Mouse (Mus musculus) neural tube, embryonic 13.5 days (tissue): ENCODE results near the gene Rxfp2. TPM values are rescaled to one million over a fixed set of nuclear protein-coding genes. Genes with fewer than 3 reads are reported as not detected.
A peak's percentile ranks its signal among the peaks of the same experiment; 100 is the strongest.

ENCODE experiments used
- ATAC-seq: fragments of 200-750 bp; cut with Nextera tagmentation; 2 replicates; pipeline ENCODE4 v1.8.0; 2017; ENCODE audit warnings: low read depth, mild to moderate bottlenecking, moderate TSS enrichment, moderate library complexity
- H3K27ac ChIP-seq: fragments of 300-500 bp; sonication (generic); replicated peaks from 2 replicates; pipeline ENCODE4 v1.5.1; 2015; ENCODE audit warnings: moderate library complexity, mild to moderate bottlenecking, inconsistent platforms
- H3K27me3 ChIP-seq: fragments of 300-500 bp; sonication (generic); 2 replicates; pipeline ENCODE4 v1.6.1; 2015; ENCODE audit warnings: mild to moderate bottlenecking, inconsistent platforms
- H3K36me3 ChIP-seq: fragments of 300-500 bp; sonication (generic); 2 replicates; pipeline ENCODE4 v1.6.1; 2015; ENCODE audit warnings: mild to moderate bottlenecking, inconsistent platforms
- H3K4me1 ChIP-seq: fragments of 300-500 bp; sonication (generic); replicated peaks from 2 replicates; pipeline ENCODE4 v1.6.1; 2015; ENCODE audit warnings: inconsistent platforms
- H3K4me2 ChIP-seq: fragments of 300-500 bp; sonication (generic); 2 replicates; pipeline ENCODE4 v1.6.1; 2015; ENCODE audit warnings: inconsistent platforms, mild to moderate bottlenecking, moderate library complexity
- H3K4me3 ChIP-seq: fragments of 300-500 bp; sonication (generic); 2 replicates; pipeline ENCODE4 v1.5.1; 2015; ENCODE audit warnings: mild to moderate bottlenecking, inconsistent platforms
- H3K9ac ChIP-seq: fragments of 300-500 bp; sonication (generic); 2 replicates; pipeline ENCODE4 v1.6.1; 2015; ENCODE audit warnings: moderate library complexity, mild to moderate bottlenecking, inconsistent platforms
- H3K9me3 ChIP-seq: fragments of 300-500 bp; sonication (generic); 2 replicates; pipeline ENCODE4 v1.6.1; 2016; ENCODE audit warnings: inconsistent platforms
- WGBS: fragments of 180-500 bp; shearing (Covaris S2); methylation state at CpG from one replicate; pipeline ENCODE4 v1.1.7; 2015; 5-methylcytosine and 5-hydroxymethylcytosine counted together
- polyA plus RNA-seq: library from polyadenylated mRNA; unstranded; fragments of >200 nt; fragmentation: Nextera tagmentation; extraction: Ambion mirVana; gene quantifications from 2 replicates; pipeline ENCODE4 v1.2.1, GENCODE M21; 2015

The Rxfp2 gene
- polyA plus RNA-seq, 1 experiment from 2014 or later, result 0.64 TPM

DNA sequence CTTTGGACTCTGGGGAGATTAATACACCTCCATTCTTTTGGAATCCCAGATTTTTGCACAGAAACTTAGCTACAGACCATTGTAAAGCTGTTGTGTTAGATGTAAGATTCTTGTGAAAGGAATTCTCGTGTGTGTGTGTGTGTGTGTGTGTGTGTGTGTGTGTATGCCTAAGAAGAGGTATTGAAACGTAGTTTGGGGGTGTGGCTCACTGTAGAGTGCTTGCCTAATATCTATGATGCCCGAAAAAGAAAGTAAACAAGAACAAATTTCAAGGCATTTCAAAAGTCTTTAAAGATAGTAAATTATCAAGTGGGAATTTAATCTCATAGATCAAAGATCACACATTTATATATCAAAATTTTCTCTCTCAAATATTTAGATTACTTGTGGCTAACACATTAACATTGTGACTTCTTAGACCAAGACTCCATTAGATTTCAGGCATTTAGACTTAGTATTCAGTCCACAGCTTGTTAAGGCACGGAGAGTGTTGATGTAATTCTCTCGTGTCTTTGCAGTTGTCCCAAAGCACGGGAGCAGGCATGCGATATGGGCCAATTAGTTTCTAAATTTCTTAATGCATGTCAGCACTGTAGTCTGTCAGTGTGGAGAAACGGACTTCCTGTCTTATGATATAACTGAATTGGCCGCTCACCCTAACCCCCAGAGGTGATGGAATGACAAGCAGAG lies 97.9 kb downstream of the Rxfp2 start:
- Histone ChIP-seq H3K27ac (0 out of 2 replicates have a peak overlapping the region, but pooled peaks have one; percentile 18), H3K9ac (no peak overlapping the region), H3K27me3 (no peaks in the 10 kb centered on the region), H3K4me2 (0 out of 2 replicates have a peak overlapping the region, but pooled peaks have one; percentile 30), H3K36me3 (no peaks in the 10 kb centered on the region), H3K4me3 (no peak overlapping the region), H3K9me3 (no peaks in the 10 kb centered on the region), H3K4me1 (peaks cover 29% of the 10 kb centered on the region)
- WGBS, result 64% methylated on average over 9 of the region's 9 CpGs
- ATAC-seq, result no peak

DNA sequence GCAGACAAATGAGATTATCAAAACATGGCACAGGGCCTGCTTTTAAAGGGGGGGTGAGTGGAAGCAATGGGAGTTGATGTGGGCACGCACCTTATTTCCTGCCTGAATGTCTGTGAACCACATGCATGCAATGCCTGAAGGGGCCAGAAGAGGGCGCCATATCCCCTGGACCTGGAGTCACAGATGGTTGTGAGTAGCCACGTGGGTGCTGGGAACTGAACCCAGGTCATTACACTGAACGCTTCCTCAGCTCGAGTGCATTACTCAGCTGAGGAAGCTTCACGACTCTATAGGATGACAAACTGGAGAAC lies 98.4 kb downstream of the Rxfp2 start:
- Histone ChIP-seq H3K27ac (no peak overlapping the region), H3K4me3 (no peak overlapping the region), H3K27me3 (no peaks in the 10 kb centered on the region), H3K36me3 (no peaks in the 10 kb centered on the region), H3K4me1 (peaks cover 30% of the 10 kb centered on the region), H3K9ac (no peak overlapping the region), H3K4me2 (no peak overlapping the region), H3K9me3 (no peaks in the 10 kb centered on the region)
- no peak for ATAC-seq
- WGBS, result 86% methylated on average over 6 of the region's 6 CpGs

DNA sequence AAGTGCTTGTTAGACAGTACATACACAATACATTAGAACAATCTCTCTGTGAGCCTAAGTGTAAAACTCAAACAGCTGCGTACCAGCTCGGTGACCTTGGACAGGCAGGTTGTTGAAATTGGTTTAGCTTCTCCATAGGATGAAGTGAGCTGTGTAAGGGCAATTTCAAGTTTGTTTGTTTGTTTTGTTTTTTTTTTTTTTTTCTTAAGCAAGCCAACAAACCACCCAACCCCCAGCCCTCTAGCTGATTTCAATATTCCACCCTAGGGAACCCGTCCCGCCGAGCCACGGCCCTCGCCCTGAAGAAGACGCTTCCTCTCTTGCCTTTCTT lies 99.6 kb downstream of the Rxfp2 start:
- H3K36me3 ChIP-seq, result no peaks in the 10 kb centered on the region
- WGBS, result 17% methylated on average over 8 of the region's 8 CpGs
- H3K4me2 ChIP-seq, result peak overlapping the region; percentile 69
- H3K4me3 ChIP-seq, result peak overlapping the region; percentile 72
- no peaks in the 10 kb centered on the region for H3K27me3 ChIP-seq
- ATAC-seq, result no peak
- no peaks in the 10 kb centered on the region for H3K9me3 ChIP-seq
- H3K4me1 ChIP-seq, result peaks cover 42% of the 10 kb centered on the region
- H3K27ac ChIP-seq, result 0 out of 2 replicates have a peak overlapping the region, but pooled peaks have one; percentile 85
- peak overlapping the region; percentile 78; the same call in 1 of the 2 replicates for H3K9ac ChIP-seq

DNA sequence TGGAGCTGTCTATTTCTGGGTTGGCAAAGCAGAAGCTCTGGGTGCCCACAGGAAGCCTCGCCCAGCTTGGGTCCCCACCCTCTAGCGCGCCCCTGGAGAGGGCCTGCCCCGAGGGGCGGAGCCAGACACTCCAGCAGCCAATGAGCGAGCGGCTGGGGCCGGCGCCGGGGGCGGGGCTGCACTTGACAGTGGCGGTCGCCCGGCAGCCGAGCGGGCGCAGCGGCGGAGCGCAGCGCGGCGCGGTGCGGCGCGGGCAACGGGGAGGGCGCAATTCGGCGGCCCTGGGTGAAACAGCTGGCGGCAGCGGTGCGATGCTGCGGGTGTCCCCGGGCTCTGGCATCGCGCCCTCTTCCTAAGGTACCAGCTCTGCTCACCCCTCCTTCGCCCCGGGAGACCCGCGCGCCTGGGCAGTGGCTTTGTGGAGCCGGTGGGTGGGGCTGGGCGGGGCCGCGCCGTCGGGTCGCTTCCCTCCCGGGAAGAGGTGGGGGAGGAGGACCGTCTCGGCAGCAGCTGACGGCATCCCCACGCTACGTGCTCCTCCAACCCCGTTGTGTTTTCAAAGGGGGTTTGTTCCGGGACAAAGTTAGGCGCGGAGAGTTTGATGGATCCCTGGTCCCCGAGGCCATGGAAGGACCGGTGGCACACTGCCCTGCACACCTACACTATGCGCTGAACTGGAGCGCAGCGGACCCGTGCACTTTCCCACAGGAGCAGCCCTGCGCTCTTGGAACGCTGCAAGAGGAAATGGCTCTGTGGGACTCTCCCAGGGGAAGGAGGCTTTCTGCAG lies 100.2 kb downstream of the Rxfp2 start, which contains the start of gene Fry:
Gene Fry (plus strand): TSS at position 191 of the 787 bp plus-strand sequence.
- Histone ChIP-seq H3K27me3 (no peaks in the 10 kb centered on the region), H3K36me3 (no peaks in the 10 kb centered on the region), H3K4me2 (peak within 1 kb of the TSS; percentile 69), H3K4me3 (peak within 1 kb of the TSS; percentile 72), H3K9ac (peak within 1 kb of the TSS; percentile 78), H3K9me3 (no peaks in the 10 kb centered on the region), H3K4me1 (peaks cover 46% of the 10 kb centered on the region), H3K27ac (peak within 1 kb of the TSS; percentile 85)
- WGBS, result under 1% methylated on average over 66 of the region's 68 CpGs
- ATAC-seq, result peak; percentile 97

DNA sequence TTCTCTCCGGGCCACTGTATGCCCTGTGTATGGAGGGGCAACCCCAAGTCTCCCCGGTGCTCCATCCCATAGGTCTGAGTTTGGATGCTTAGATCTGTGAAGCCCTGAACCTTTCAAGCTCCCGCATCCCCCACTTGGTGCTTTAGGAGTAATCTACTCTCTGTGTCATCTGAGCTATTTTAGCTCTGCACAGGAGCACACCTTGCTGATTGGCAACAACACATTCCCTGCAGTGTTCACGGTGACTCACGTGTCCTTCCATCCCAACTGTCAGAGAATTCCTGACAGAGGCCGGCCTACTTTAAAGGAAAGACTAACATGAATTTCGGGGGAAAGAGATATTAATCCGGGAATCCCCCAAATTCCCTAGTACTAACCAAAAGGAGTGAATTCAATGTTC lies 102.2 kb downstream of the Rxfp2 start:
- no peak overlapping the region for H3K9ac ChIP-seq
- 88% methylated on average over 8 of the region's 8 CpGs for WGBS
- H3K27ac ChIP-seq, result no peak overlapping the region
- no peaks in the 10 kb centered on the region for H3K9me3 ChIP-seq
- no peak overlapping the region for H3K4me2 ChIP-seq
- peaks cover 34% of the 10 kb centered on the region for H3K4me1 ChIP-seq
- ATAC-seq, result no peak
- no peak overlapping the region for H3K4me3 ChIP-seq
- no peaks in the 10 kb centered on the region for H3K36me3 ChIP-seq
- H3K27me3 ChIP-seq, result no peaks in the 10 kb centered on the region

DNA sequence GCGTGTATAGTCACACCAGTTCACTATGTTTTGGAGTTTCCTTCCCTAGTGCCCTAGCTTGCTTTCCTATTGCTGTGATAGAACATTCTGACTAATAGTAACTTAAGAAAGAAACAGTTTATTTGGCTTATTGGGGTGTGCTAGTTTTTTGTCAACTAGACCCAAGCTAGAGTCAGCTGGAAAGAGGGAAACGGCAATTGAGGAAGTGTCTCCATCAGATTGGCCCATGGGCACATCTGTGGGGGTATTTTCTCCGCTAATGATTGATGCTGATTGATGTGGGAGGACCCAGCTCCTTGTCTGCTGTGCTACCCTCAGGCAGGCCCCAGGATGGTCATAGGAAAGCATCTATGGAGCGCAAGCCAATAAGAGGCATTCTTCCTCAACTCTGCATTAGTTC lies 103.6 kb downstream of the Rxfp2 start:
- Histone ChIP-seq H3K9me3 (no peaks in the 10 kb centered on the region), H3K4me3 (no peak overlapping the region), H3K4me2 (no peak overlapping the region), H3K27me3 (no peaks in the 10 kb centered on the region), H3K4me1 (peaks cover 33% of the 10 kb centered on the region), H3K36me3 (no peaks in the 10 kb centered on the region), H3K9ac (no peak overlapping the region), H3K27ac (no peak overlapping the region)
- no peak for ATAC-seq
- WGBS, result 77% methylated on average over 4 of the region's 4 CpGs

DNA sequence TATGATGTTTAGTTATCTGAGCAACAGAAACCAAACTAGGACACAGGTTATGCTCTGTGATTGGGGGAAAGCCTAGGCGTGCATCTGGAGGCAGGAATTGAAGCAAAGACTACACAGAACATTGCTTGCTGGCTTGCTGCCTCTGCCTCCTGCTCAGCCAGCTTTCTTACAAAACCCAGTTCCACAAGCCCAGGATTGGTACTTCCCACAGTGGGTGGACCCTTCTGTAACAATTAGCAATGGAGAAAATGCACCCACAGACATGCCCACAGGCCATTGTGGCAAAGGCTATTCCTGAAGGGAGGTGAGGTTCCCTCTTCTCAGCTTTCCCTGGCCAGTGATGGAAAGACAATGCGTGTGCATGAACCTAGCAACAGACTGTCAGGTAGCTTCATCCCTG lies 104.1 kb downstream of the Rxfp2 start:
- Histone ChIP-seq H3K27ac (no peak overlapping the region), H3K4me1 (peaks cover 34% of the 10 kb centered on the region), H3K36me3 (no peaks in the 10 kb centered on the region), H3K27me3 (no peaks in the 10 kb centered on the region), H3K4me3 (no peak overlapping the region), H3K9me3 (no peaks in the 10 kb centered on the region), H3K9ac (no peak overlapping the region), H3K4me2 (no peak overlapping the region)
- no peak for ATAC-seq
- 89% methylated on average over 2 of the region's 2 CpGs for WGBS

DNA sequence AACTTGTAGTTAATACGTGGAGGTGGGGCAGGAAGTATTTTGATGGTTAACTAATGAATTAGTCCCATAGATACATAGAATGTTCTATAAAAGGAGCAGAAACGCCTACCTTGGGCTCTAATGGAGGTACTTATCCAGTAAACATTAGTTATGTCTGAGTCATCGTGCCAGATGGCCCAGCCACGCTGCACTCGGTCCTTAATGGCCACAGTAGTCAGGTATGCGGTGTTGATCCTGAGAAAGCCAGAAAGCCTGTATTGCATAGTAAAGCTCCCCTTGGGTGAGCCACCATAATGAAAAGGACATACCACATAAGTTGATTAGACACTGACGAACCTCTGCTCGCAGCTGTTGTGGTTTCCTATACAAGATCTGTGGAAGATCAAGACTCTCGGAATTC lies 107.4 kb downstream of the Rxfp2 start:
- Histone ChIP-seq H3K4me1 (peaks cover 47% of the 10 kb centered on the region), H3K36me3 (no peaks in the 10 kb centered on the region), H3K27ac (no peak overlapping the region), H3K4me2 (no peak overlapping the region), H3K9ac (no peak overlapping the region), H3K27me3 (no peaks in the 10 kb centered on the region), H3K9me3 (no peaks in the 10 kb centered on the region), H3K4me3 (no peak overlapping the region)
- ATAC-seq, result no peak
- 76% methylated on average over 9 of the region's 9 CpGs for WGBS

DNA sequence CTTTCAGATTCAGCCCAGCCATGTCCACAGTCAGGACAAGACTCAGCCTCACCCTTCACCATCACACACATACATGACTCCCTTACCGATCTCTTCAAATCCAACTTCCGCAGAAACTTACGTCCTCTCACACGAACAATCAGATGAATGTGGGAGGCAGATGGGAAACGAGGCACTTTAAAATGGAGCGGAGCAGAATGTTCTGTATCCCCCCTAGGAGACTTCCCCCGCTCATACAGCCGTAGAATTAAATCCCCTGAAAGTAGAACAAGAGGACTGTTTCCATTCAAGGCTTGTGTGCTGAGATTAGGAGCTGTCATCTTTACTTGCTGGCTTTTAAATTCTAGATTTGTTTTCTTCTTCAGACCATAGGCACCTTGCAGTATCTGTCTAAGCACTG lies 110.0 kb downstream of the Rxfp2 start:
- Histone ChIP-seq H3K4me2 (no peak overlapping the region), H3K9me3 (no peaks in the 10 kb centered on the region), H3K27me3 (no peaks in the 10 kb centered on the region), H3K4me3 (no peak overlapping the region), H3K36me3 (no peaks in the 10 kb centered on the region), H3K27ac (no peak overlapping the region), H3K4me1 (peaks cover 38% of the 10 kb centered on the region), H3K9ac (no peak overlapping the region)
- ATAC-seq, result no peak
- WGBS, result 76% methylated on average over 8 of the region's 8 CpGs

DNA sequence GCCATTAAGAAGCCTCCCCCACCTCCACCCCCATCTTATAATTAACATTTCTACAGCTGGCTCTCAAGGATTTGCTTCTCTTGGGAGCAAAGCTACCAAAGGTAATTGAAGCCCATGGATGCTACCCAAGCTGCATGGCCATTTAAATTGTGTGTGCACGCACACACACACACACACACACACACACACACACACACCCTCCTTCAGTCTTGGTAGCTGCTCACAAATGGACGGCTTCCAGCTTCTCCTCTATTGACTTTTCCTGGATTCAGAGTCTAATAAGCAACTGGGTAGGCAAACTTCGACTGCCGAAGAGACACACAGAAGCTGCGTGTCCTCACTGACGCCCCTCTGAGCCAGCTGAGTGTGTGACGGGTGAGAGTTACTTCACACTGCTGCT lies 111.7 kb downstream of the Rxfp2 start:
- no peak overlapping the region for H3K4me2 ChIP-seq
- H3K4me3 ChIP-seq, result no peak overlapping the region
- H3K9me3 ChIP-seq, result no peaks in the 10 kb centered on the region
- WGBS, result 54% methylated on average over 7 of the region's 7 CpGs
- H3K27me3 ChIP-seq, result no peaks in the 10 kb centered on the region
- H3K36me3 ChIP-seq, result no peaks in the 10 kb centered on the region
- 0 out of 2 replicates have a peak, but pooled peaks have one; percentile 12 for ATAC-seq
- no peak overlapping the region for H3K9ac ChIP-seq
- peaks cover 36% of the 10 kb centered on the region for H3K4me1 ChIP-seq
- peak overlapping the region; percentile 59 for H3K27ac ChIP-seq

DNA sequence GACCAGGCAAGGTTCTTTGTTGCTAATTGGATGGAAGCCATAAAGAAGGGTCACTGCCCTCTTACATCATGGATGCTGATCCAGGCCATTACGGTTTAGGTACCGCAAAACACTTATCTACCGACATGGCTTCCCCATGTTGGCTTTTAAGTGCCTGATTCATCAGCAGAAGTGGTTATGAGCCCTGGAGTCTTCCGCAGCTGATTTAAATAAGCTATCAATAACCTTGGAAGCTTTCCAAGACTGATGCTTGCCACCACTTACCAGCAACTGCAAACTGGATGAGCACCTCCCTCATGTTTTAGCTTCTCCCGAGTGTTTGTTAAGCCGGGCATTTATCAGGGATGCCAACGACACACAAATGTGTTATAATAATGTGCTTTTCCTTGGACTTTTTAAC lies 112.7 kb downstream of the Rxfp2 start:
- no peaks in the 10 kb centered on the region for H3K27me3 ChIP-seq
- H3K36me3 ChIP-seq, result no peaks in the 10 kb centered on the region
- no peaks in the 10 kb centered on the region for H3K9me3 ChIP-seq
- H3K4me1 ChIP-seq, result peaks cover 43% of the 10 kb centered on the region
- H3K27ac ChIP-seq, result peak overlapping the region; percentile 59
- H3K4me2 ChIP-seq, result no peak overlapping the region
- ATAC-seq, result no peak
- no peak overlapping the region for H3K4me3 ChIP-seq
- 56% methylated on average over 7 of the region's 7 CpGs for WGBS
- H3K9ac ChIP-seq, result no peak overlapping the region
